13 mouse cellular contexts compared by ENCODE assay signal in the genomic region with DNA sequence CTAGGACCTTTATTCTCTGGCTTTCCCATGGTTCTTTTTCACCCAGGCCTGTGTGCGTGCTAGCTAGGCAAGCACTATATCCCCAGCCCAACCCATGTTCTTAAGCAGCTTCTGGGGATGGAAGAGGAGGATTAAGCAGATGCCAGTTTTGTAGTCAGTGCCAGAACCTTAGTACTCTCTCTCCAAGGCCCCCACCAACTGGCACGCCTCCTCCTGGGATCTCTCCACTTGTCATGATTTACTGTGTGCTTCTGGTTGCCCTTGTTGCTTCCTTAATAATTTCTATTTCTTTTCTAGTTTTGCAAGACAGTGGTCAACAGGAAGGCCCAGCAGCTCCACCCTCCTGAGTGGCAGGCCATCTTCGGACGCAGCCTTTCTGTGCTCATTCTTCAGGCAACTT. TPM values are rescaled to one million over a fixed set of nuclear protein-coding genes. Genes with fewer than 3 reads are reported as not detected.
DNase-seq lines count a peak whose midpoint lies in the region; ATAC-seq and TF ChIP-seq lines count a peak whose summit lies in the region.
"Had no signal": no experiment of that assay in that cellular context is flagged by ENCODE, and none has a peak within 500 bp of the region (broad histone marks: within the 10 kb centered on the region; RNA-seq: fewer than 3 reads in every experiment).

No protein-coding gene starts in this region.

- H3K27me3 ChIP-seq in kidney, embryonic 15.5 days: no peaks in the 10 kb centered on the region
- H3K27me3 ChIP-seq: lung, embryonic 15.5 days had no signal

- no peaks in the 10 kb centered on the region for H3K9me3 ChIP-seq in kidney, embryonic 15.5 days (replicated peaks)
- H3K9me3 ChIP-seq: embryonic facial prominence, embryonic 10.5 days; hindbrain, embryonic 10.5 days; lung, embryonic 15.5 days had no signal

- no peak for ATAC-seq in kidney, embryonic 15.5 days (replicated peaks; ENCODE audit: low FRiP score)

- H3K9ac ChIP-seq in kidney, embryonic 15.5 days: no peak overlapping the region
- H3K9ac ChIP-seq: lung, embryonic 15.5 days had no signal

- intact Hi-C loops in heart, postnatal 10 days (cut with DNase I): no loop called here

- WGBS in kidney, embryonic 15.5 days: 87% methylated on average over 4 of the region's 4 CpGs
- 94% methylated on average over 4 of the region's 4 CpGs for whole genome bisulfite sequencing in macrophage (ENCODE audit: missing documents)

- H3K4me1 ChIP-seq in kidney, embryonic 15.5 days: peaks cover 23% of the 10 kb centered on the region

- TF ChIP-seq CTCF in layer of hippocampus, adult 2 months (conservative IDR thresholded peaks at IDR 0.05): no peak

- H3K27ac ChIP-seq in layer of hippocampus, adult 2 months: peak overlapping the region; percentile 88
- peak overlapping the region; percentile 3; the same call in 1 of the 2 replicates for H3K27ac ChIP-seq in kidney, embryonic 15.5 days
- H3K27ac ChIP-seq in macrophage: peak overlapping the region; percentile 69
- H3K27ac ChIP-seq: embryonic facial prominence, embryonic 10.5 days; hindbrain, embryonic 10.5 days; lung, embryonic 15.5 days; stomach, postnatal 0 days had no signal

- peaks cover 3% of the 10 kb centered on the region; the same call in 1 of the 2 replicates for H3K79me2 ChIP-seq in macrophage (ENCODE audit: inconsistent target)

- DNase-seq in heart, adult 11 months: peak; percentile 94
- DNase-seq in heart, postnatal 10 days: no peak
- peak; percentile 54 to 76 for DNase-seq in layer of hippocampus, adult 2 months (ENCODE audit: low spot score in 2 of 2)
- DNase-seq in layer of hippocampus, adult 9-10 months (ENCODE audit: low spot score): no peak
- DNase-seq in cerebellum, adult 11 months: no peak
- DNase-seq: cerebellum, adult 9-11 months; gastrocnemius, postnatal 10 days had no signal

- H3K4me2 ChIP-seq in kidney, embryonic 15.5 days: no peak overlapping the region
- H3K4me2 ChIP-seq: lung, embryonic 15.5 days had no signal

- H3K36me3 ChIP-seq in kidney, embryonic 15.5 days: peaks cover 68% of the 10 kb centered on the region
- peaks cover 38% of the 10 kb centered on the region for H3K36me3 ChIP-seq in macrophage (ENCODE audit: inconsistent target)

- H3K4me3 ChIP-seq in layer of hippocampus, adult 2 months: no peak overlapping the region
- H3K4me3 ChIP-seq in kidney, embryonic 15.5 days (replicated peaks): no peak overlapping the region
- H3K4me3 ChIP-seq in macrophage (ENCODE audit: inconsistent target): no peak overlapping the region
- H3K4me3 ChIP-seq: embryonic facial prominence, embryonic 10.5 days; hindbrain, embryonic 10.5 days; lung, embryonic 15.5 days had no signal

RNA-seq across cellular contexts. Expression of a gene that starts 5.0 kb away (rescaled TPM):
- total RNA-seq in heart, postnatal 10 days (2021): 10 to 100 TPM; 35.4 to 37.3 TPM
- 10 to 100 TPM; 49.4 to 50.4 TPM for total RNA-seq in layer of hippocampus, adult 2 months (2021)
- 26.6 and 28.7 TPM in 2 replicates for polyA plus RNA-seq in kidney, embryonic 15.5 days (2015; fragmentation: Nextera tagmentation; extraction: Ambion mirVana)
- 100 to 1,000 TPM in 17 of 26 experiments, 10 to 100 TPM in 9; 32.1 to 200 (median 143) TPM for total RNA-seq in macrophage (2018; cell fraction: chromatin; rRNA removed)
- total RNA-seq in macrophage (2018; cell fraction: cytosol; rRNA removed): 10 to 100 TPM; 29.2 to 51.8 (median 41.0) TPM
- total RNA-seq in macrophage (2018; cell fraction: nucleus; rRNA removed): 100 to 1,000 TPM in 12 of 26 experiments, 10 to 100 TPM in 14; 30.5 to 167 (median 94.2) TPM
- 20.3 to 48.0 TPM (median 38.4 TPM) in 3 replicates for polyA plus RNA-seq in macrophage (2018)

RNA-seq across cellular contexts. Expression of a gene that starts 24.5 kb away (rescaled TPM):
- total RNA-seq in heart, postnatal 10 days (2021): 100 to 1,000 TPM; 151 to 153 TPM
- 10 to 100 TPM; 16.5 to 19.9 TPM for total RNA-seq in layer of hippocampus, adult 2 months (2021)
- 59.8 and 67.6 TPM in 2 replicates for polyA plus RNA-seq in kidney, embryonic 15.5 days (2015; fragmentation: Nextera tagmentation; extraction: Ambion mirVana)
- 100 to 1,000 TPM; 148 to 797 (median 256) TPM for total RNA-seq in macrophage (2018; cell fraction: chromatin; rRNA removed)
- total RNA-seq in macrophage (2018; cell fraction: cytosol; rRNA removed): 100 to 1,000 TPM in 2 of 26 experiments, 10 to 100 TPM in 24; 62.7 to 107 (median 85.7) TPM
- 100 to 1,000 TPM in 23 of 26 experiments, 10 to 100 TPM in 3; 87.8 to 217 (median 136) TPM for total RNA-seq in macrophage (2018; cell fraction: nucleus; rRNA removed)
- polyA plus RNA-seq in macrophage (2018): 62.9 to 77.4 TPM (median 64.6 TPM) in 3 replicates

RNA-seq across cellular contexts. Expression of a gene that starts 37.9 kb away (rescaled TPM):
- 100 to 1,000 TPM; 146 to 150 TPM for total RNA-seq in heart, postnatal 10 days (2021)
- 100 to 1,000 TPM; 269 to 283 TPM for total RNA-seq in layer of hippocampus, adult 2 months (2021)
- 77.6 and 83.5 TPM in 2 replicates for polyA plus RNA-seq in kidney, embryonic 15.5 days (2015; fragmentation: Nextera tagmentation; extraction: Ambion mirVana)
- total RNA-seq in macrophage (2018; cell fraction: chromatin; rRNA removed): 100 to 1,000 TPM in 25 of 26 experiments, 10 to 100 TPM in 1; 81.1 to 352 (median 282) TPM
- 100 to 1,000 TPM; 242 to 357 (median 310) TPM for total RNA-seq in macrophage (2018; cell fraction: cytosol; rRNA removed)
- 100 to 1,000 TPM in 25 of 26 experiments, 10 to 100 TPM in 1; 98.7 to 332 (median 234) TPM for total RNA-seq in macrophage (2018; cell fraction: nucleus; rRNA removed)
- polyA plus RNA-seq in macrophage (2018): 282 to 582 TPM (median 340 TPM) in 3 replicates

RNA-seq across cellular contexts. Expression of a gene that starts 53.2 kb away (rescaled TPM):
- total RNA-seq in heart, postnatal 10 days (2021): 100 to 1,000 TPM; 108 to 112 TPM
- total RNA-seq in layer of hippocampus, adult 2 months (2021): 100 to 1,000 TPM; 123 to 136 TPM
- polyA plus RNA-seq in kidney, embryonic 15.5 days (2015; fragmentation: Nextera tagmentation; extraction: Ambion mirVana): 119 and 131 TPM in 2 replicates
- total RNA-seq in macrophage (2018; cell fraction: chromatin; rRNA removed): 100 to 1,000 TPM; 135 to 258 (median 172) TPM
- total RNA-seq in macrophage (2018; cell fraction: cytosol; rRNA removed): 100 to 1,000 TPM in 3 of 26 experiments, 10 to 100 TPM in 23; 72.1 to 124 (median 81.7) TPM
- 100 to 1,000 TPM in 25 of 26 experiments, 10 to 100 TPM in 1; 97.0 to 221 (median 127) TPM for total RNA-seq in macrophage (2018; cell fraction: nucleus; rRNA removed)
- 52.3 to 73.1 TPM (median 60.5 TPM) in 3 replicates for polyA plus RNA-seq in macrophage (2018)

Comparison
In these comparisons a context has a peak if more than half of its experiments do, and no peak if none do; other contexts are left out.
1. DNase-seq: peak in heart, adult 11 months (single experiment) and layer of hippocampus, adult 2 months (2 of 2); none in heart, postnatal 10 days (0 of 2), layer of hippocampus, adult 9-10 months (single experiment) and cerebellum, adult 11 months (single experiment).
2. H3K27ac ChIP-seq: peak in every context shown above with its lines; median percentile 88 in layer of hippocampus, adult 2 months; 69 in macrophage; 3 in kidney, embryonic 15.5 days.
3. RNA of a gene that starts 24.5 kb away (total RNA-seq): 151 to 153 TPM in heart, postnatal 10 days; 16.5 to 19.9 TPM in layer of hippocampus, adult 2 months; every median in the first group is over 4 times any median in the second.